Mouse (Mus musculus) liver, adult 2 months (tissue): ENCODE measurements at regions not wholly inside any gene's neighbourhood (a gene's known extent, or its start where the extent isn't known, plus 50 kb on each side); places are given as distances from the start of the nearest gene placed in this dataset.
"Not testable (repeated sequence)": the region's sequence is repeated elsewhere in the genome, so short reads cannot be mapped to it uniquely, and the experiment has no call there.

Source experiments
- DNase-seq: peaks from one replicate; pipeline ENCODE4 v3.0.0-alpha.2; 2011; ENCODE audit warnings: low read depth, low spot score; ENCODE audit errors: extremely low read depth
- H3K27ac ChIP-seq: fragments of 200-500 bp; replicated peaks from 2 replicates; pipeline ENCODE4 v1.5.1; 2012; ENCODE audit warnings: low read depth, mild to moderate bottlenecking, control low read depth, inconsistent platforms, low read length; ENCODE audit not compliant: insufficient read depth
- H3K27me3 ChIP-seq: fragments of 200-500 bp; 2 replicates; pipeline ENCODE4 v1.6.1; 2012; ENCODE audit warnings: mild to moderate bottlenecking, moderate library complexity, low read length, inconsistent platforms; ENCODE audit not compliant: control insufficient read depth, insufficient read depth
- H3K36me3 ChIP-seq: fragments of 200-500 bp; 2 replicates; pipeline ENCODE4 v1.6.1; 2012; ENCODE audit warnings: low read length, inconsistent platforms; ENCODE audit not compliant: control insufficient read depth, insufficient read depth
- H3K4me1 ChIP-seq: fragments of 200-500 bp; 2 replicates; pipeline ENCODE4 v1.6.1; 2011; ENCODE audit warnings: low read length; ENCODE audit not compliant: control insufficient read depth, insufficient read depth
- H3K4me3 ChIP-seq: fragments of 200-500 bp; 2 replicates; pipeline ENCODE4 v1.5.1; 2011; ENCODE audit warnings: low read depth, mild to moderate bottlenecking, control low read depth, low read length, moderate library complexity; ENCODE audit not compliant: insufficient read depth
- H3K79me2 ChIP-seq: fragments of 200-500 bp; 2 replicates; pipeline ENCODE4 v1.6.1; 2012; ENCODE audit warnings: inconsistent platforms, mild to moderate bottlenecking, low read length, moderate library complexity; ENCODE audit not compliant: control insufficient read depth, insufficient read depth
- H3K9ac ChIP-seq: fragments of 200-500 bp; 2 replicates; pipeline ENCODE4 v1.6.1; 2012; ENCODE audit warnings: low read depth, mild to moderate bottlenecking, control low read depth, inconsistent platforms, low read length
- CTCF ChIP-seq: fragments of 200-500 bp; IDR thresholded peaks from 2 replicates; pipeline ENCODE4 v1.5.1; 2011; ENCODE audit warnings: low read depth, low read length, control low read depth
- POLR2A ChIP-seq: fragments of 200-500 bp; IDR thresholded peaks from 2 replicates; pipeline ENCODE4 v1.6.1; 2011; ENCODE audit warnings: low read length, control low read depth; ENCODE audit not compliant: insufficient read depth; ENCODE audit errors: extremely low read depth
- WGBS: fragments of 180-500 bp; shearing (Covaris S2); methylation state at CpG from one replicate; pipeline ENCODE4 v1.1.7; 2018; 5-methylcytosine and 5-hydroxymethylcytosine counted together

DNA sequence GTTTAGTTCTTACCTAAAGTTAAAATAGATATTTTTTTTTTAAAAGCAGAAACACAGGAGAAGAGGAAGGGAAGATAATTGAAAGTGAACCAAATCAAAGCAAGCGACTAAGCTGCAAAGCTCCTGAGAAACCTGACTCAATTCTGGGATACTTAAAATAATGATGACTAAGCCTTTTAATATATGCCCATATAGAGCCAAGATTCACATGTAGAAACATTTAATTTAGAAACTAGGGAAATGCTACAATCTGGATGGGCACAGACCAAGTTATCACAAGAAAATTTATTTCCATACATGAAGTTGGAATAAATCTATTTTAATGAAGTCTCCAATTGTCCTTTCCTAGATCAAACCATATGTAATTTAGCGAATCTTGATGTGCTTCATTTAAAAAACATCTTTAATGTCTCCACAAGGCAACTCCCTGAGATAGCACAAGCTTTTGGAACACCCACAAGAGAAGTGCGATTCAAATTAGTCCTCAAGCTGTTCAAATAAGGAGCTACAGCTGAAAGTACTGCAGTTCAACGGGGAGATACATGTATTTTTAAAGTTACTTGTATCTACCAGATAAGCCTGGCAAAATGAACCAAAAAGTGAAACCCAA lies 386.7 kb downstream of the Car8 start:
- Histone ChIP-seq H3K36me3 (no peaks in the 10 kb centered on the region), H3K27ac (no peak overlapping the region), H3K79me2 (no peaks in the 10 kb centered on the region), H3K9ac (no peak overlapping the region), H3K4me3 (no peak overlapping the region), H3K4me1 (no peaks in the 10 kb centered on the region), H3K27me3 (no peaks in the 10 kb centered on the region)
- 82% methylated on average over 4 of the region's 4 CpGs for WGBS
- TF ChIP-seq CTCF (no peak), POLR2A (no peak)
- no peak for DNase-seq

GRCm38 (mm10) chr4:7847411-7847810 lies 391.4 kb downstream of the Car8 start:
- no peak overlapping the region for H3K9ac ChIP-seq
- H3K4me3 ChIP-seq: no peak overlapping the region
- H3K27ac ChIP-seq: no peak overlapping the region
- H3K4me1 ChIP-seq: no peaks in the 10 kb centered on the region
- H3K36me3 ChIP-seq: no peaks in the 10 kb centered on the region
- WGBS: 80% methylated on average over 5 of the region's 5 CpGs
- DNase-seq: no peak
- no peaks in the 10 kb centered on the region for H3K79me2 ChIP-seq
- TF ChIP-seq CTCF: no peak
- no peaks in the 10 kb centered on the region for H3K27me3 ChIP-seq

DNA sequence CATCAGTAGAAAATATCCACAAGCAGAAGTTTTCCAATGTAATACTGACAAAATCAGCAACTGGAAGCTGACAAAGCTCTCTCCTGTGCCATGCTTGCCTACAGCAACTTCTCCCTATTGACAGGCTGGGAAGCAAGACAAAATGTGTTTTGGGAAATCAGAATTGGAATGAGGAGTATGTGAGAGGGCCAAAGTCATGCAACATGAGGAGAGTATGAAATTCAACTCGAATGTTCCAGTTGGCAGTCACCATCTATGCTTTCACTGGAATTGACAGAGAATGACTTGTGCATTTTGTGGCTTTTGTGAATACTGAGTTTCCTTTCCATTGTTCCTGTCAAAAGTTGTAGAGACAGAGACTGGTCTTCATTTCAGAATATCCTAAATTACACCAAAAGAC lies 409.7 kb downstream of the Car8 start:
- no peaks in the 10 kb centered on the region for H3K36me3 ChIP-seq
- no peak overlapping the region for H3K4me3 ChIP-seq
- H3K27me3 ChIP-seq: no peaks in the 10 kb centered on the region
- no peak overlapping the region for H3K27ac ChIP-seq
- DNase-seq: peak; percentile 5
- no peaks in the 10 kb centered on the region for H3K4me1 ChIP-seq
- no peak overlapping the region for H3K9ac ChIP-seq
- no peaks in the 10 kb centered on the region for H3K79me2 ChIP-seq
- 38% methylated on average over 1 of the region's 1 CpGs for WGBS
- TF ChIP-seq CTCF (no peak), POLR2A (no peak)

DNA sequence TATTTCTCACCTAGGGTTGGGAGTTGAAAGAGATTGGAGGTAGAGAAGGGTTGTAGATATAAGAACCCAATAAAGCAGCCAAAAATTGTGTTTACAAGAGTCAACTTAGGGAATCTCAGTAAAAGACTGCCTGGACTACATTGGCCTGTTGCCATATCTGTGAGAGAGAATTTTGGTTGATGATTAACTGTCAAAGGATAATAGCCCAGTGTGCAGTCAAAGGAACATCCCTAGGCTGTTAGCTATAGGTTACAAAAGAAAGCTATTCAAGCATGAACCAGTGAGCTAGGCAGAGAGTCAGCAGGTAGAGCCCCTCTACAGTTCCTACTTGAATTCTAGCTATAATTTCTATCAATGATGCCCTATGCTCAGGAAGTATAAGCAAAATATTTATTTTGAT lies 419.0 kb downstream of the Car8 start:
- no peaks in the 10 kb centered on the region for H3K36me3 ChIP-seq
- peak; percentile 63 for DNase-seq
- H3K4me3 ChIP-seq: no peak overlapping the region
- no peak overlapping the region for H3K27ac ChIP-seq
- H3K27me3 ChIP-seq: no peaks in the 10 kb centered on the region
- H3K79me2 ChIP-seq: no peaks in the 10 kb centered on the region
- TF ChIP-seq CTCF: no peak
- TF ChIP-seq POLR2A: no peak
- no peaks in the 10 kb centered on the region for H3K4me1 ChIP-seq
- H3K9ac ChIP-seq: no peak overlapping the region

DNA sequence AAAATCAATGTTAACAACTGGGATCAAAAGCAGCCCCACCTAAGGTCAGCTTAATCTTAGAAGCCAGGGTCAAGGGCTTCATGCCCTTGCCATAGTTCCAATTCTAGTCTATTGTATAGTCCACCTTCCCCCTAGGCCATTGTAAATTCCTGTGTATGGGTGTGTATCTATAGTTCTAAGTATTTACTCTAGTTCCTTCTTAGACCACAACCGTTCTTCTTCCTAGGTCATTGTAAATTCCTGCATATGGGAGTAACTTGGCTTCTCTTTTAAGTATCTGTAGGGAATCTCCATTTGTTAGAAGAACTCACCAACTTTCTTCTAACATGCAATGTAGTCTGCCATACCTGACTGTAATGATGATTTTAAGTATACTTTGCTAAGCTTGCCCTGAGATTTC lies 461.1 kb downstream of the Car8 start:
- DNase-seq, H3K36me3 ChIP-seq, H3K4me3 ChIP-seq, H3K79me2 ChIP-seq, H3K4me1 ChIP-seq, H3K27me3 ChIP-seq, H3K27ac ChIP-seq, H3K9ac ChIP-seq: not testable (repeated sequence)
- 87% methylated on average over 1 of the region's 1 CpGs for WGBS

GRCm38 (mm10) chr4:7755473-7755872 lies 483.4 kb downstream of the Car8 start:
- no peak for TF ChIP-seq POLR2A
- TF ChIP-seq CTCF: no peak
- Histone ChIP-seq H3K4me1 (no peaks in the 10 kb centered on the region), H3K79me2 (no peaks in the 10 kb centered on the region), H3K27me3 (no peaks in the 10 kb centered on the region), H3K4me3 (no peak overlapping the region), H3K9ac (no peak overlapping the region), H3K36me3 (no peaks in the 10 kb centered on the region), H3K27ac (no peak overlapping the region)
- DNase-seq: no peak
